Mouse (Mus musculus): Measurements from ENCODE around the gene Eef1g.

Eef1g gene

GRCm38 (mm10) chr19:8988346-8989065 lies 21.7 kb downstream of the Eef1g start:
- Histone ChIP-seq H3K27me3 (ENCODE audit: control insufficient read depth, insufficient read depth, low read length, poor library complexity, severe bottlenecking) (no peaks in the 10 kb centered on the region), H3K36me3 (ENCODE audit: control insufficient read depth, insufficient read depth, low read length, poor library complexity, severe bottlenecking) (no peaks in the 10 kb centered on the region)
- no peak for DNase-seq (ENCODE audit: low read depth, low spot score)

GRCm38 (mm10) chr19:8989066-8989566 lies 22.3 kb downstream of the Eef1g start, which contains the start of gene Ahnak:
Gene Ahnak, plus strand, starts transcription at chr19:8989284.
- DNase-seq (ENCODE audit: low read depth, low spot score): peak; percentile 68
- Histone ChIP-seq H3K36me3 (ENCODE audit: control insufficient read depth, insufficient read depth, low read length, poor library complexity, severe bottlenecking) (no peaks in the 10 kb centered on the region), H3K27me3 (ENCODE audit: control insufficient read depth, insufficient read depth, low read length, poor library complexity, severe bottlenecking) (no peaks in the 10 kb centered on the region)

DNA sequence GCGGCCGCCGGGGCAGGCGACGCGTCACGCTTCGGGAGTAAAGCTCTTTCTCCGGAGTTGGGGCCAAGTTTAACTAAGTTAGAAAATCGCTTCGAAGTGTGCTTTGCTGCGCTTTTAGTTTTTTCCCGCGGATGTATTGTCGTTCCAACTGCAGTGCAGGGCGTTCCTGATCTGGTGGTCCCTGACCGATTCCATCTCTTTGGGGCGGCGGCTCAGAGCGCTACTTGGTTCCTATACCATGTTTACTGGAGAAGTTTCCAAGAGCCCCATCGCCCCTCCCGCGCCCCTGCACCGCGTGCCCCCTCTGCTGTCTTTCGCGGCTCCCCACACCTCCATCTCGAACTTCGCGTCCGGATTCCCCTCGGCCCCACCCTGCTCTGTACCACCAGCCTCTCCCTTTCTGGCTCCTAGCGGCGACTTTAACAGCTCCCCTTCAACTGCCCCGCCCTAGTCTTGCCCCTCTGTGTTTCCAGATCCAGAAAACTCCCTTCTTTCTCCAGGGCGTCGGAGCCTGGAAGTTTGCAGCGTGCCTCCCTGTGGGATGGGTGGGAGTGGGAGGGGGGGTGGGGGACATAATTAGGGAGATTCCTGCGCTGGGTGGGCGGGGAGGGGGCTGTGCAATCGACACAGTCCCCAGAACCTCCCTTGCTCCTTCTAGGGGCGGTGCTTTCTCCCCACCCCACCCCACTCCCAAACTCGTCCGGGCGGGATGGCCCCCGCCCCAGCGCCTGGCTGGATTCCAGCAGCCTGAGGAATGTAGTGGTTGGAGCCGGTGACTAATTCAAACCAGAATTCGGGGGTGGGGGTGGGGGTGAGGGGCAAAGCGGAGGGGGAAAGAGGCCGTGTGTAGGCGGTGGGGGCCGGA lies 23.0 kb downstream of the Eef1g start:
- DNase-seq (ENCODE audit: low read depth, low spot score): peak; percentile 69
- no peaks in the 10 kb centered on the region for H3K27me3 ChIP-seq (ENCODE audit: control insufficient read depth, insufficient read depth, low read length, poor library complexity, severe bottlenecking)

GRCm38 (mm10) chr19:8990432-8991102 lies 23.7 kb downstream of the Eef1g start:
- Histone ChIP-seq H3K36me3 (ENCODE audit: control insufficient read depth, insufficient read depth, low read length, poor library complexity, severe bottlenecking) (no peaks in the 10 kb centered on the region), H3K27me3 (ENCODE audit: control insufficient read depth, insufficient read depth, low read length, poor library complexity, severe bottlenecking) (no peaks in the 10 kb centered on the region)
- peak; percentile 52 for DNase-seq (ENCODE audit: low read depth, low spot score)

More for the DNA sequence above, 23.0 kb downstream of the Eef1g start:
- H3K36me3 ChIP-seq (ENCODE audit: control insufficient read depth, insufficient read depth, low read length, poor library complexity, severe bottlenecking): no peaks in the 10 kb centered on the region

DNA sequence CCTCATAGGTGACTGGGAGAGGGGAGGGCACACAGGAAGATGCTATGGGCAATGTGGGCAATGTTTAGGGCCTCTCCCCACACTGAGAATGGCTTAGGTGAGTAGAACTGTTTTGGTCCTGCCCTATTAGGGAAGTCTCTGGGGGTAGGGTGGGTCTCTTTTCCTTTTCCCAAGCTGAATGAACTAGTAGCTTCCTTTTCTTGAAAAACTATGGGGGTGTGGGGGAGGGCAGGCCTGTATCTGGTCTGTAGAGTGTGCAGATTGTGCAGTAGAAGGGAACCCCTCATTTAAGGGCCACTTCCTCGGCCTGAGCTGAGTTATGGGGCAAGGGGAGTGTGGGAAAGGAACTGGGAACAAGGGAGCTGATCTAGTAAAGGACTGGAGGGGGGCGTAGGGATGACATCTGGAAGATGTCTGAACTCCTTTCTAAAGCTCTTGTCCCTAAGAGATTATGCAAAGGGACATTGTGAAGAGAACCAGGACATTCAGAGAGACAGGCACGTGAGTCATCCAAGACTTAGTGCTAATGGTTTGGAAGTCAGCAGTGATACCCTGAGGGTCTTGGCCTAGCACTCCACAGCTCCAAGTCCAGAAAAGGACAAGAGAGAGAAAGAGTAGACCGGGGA lies 24.5 kb downstream of the Eef1g start:
- no peaks in the 10 kb centered on the region for H3K36me3 ChIP-seq (ENCODE audit: control insufficient read depth, insufficient read depth, low read length, poor library complexity, severe bottlenecking)
- H3K27me3 ChIP-seq (ENCODE audit: control insufficient read depth, insufficient read depth, low read length, poor library complexity, severe bottlenecking): no peaks in the 10 kb centered on the region
- no peak for DNase-seq (ENCODE audit: low read depth, low spot score)

DNA sequence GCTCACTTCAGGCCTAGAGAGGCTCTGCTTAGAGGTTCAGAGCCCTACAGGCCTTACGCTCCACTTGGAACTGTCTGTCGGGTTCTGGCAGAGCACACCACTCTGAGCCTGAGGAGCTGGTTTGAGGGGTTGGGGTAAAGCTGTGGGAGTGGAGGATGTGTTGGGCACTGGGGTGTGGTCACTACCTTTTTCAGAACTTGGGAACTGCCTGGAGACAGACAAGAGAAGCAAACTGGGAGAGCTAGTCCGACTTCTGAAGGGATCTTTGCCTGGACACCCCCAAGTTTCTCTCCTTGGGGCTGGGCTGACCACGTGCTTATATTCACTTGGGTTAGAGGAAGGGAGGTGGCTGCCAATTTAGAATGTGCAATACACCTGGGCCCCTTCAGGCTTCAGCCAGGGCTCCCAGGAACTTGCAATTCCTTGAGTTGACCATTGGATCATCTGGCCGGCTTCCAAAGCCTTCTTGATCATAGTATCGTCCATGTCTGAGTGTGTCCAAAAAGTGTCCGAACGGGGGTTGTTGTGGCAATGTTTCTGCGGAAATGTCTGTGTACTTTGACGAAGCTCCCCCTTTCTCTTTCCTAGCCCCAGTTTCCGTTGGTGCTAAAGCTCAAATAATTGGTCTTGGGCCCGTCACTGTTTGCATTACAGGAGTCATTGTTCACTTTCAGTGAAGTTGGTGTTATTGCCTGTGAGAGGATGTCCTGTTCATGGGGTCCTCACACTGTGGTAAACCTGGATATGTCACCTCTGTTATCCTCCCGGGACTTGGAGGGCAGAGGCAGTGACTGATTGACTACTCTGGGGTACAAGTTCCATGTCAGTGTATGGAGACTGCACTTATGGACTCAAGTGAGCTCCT lies 25.3 kb downstream of the Eef1g start:
- no peaks in the 10 kb centered on the region for H3K27me3 ChIP-seq (ENCODE audit: control insufficient read depth, insufficient read depth, low read length, poor library complexity, severe bottlenecking)
- H3K36me3 ChIP-seq (ENCODE audit: control insufficient read depth, insufficient read depth, low read length, poor library complexity, severe bottlenecking): no peaks in the 10 kb centered on the region
- DNase-seq (ENCODE audit: low read depth, low spot score): no peak

DNA sequence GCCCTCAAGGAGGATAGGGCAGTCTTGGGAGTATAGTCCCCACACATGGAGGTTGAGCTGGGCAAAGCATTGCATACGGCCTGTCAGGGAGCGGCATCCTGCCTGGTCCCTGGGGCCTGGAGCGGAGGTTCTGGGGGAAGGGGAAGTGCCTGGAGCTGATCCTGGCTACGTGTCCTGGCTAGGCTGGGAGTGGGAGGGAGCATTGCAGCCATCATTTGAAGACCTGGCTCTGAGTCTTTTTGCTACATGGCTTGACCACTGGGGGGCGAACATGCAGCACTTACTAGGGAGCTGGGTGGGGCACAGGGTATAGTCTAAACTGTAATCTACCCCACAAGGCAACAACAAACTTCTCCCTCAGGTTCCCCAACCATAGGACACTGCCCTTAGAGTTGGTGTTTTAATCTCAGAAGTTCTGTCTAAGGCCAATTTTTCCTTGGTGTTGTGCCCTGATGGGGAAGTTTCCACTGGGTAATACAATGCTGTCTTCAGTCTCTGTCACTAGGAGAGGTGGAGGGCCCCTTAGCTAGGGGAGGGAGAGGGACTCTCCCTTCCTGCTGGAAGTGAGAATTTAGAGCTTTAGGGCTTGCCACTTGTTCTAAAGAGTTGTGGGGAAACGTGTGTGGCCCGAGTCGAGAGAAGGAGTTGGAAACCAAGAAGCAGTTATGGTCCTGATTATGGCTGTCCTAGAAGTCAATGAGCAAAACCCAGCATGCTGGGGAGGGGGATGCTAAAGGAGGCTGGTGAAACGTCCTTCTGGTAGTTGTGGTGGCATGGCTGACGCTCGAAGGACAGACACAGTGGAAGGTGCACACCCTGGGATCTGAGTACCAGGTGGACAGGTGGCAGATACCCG lies 26.2 kb downstream of the Eef1g start:
- peak; percentile 86 for DNase-seq (ENCODE audit: low read depth, low spot score)
- Histone ChIP-seq H3K27me3 (ENCODE audit: control insufficient read depth, insufficient read depth, low read length, poor library complexity, severe bottlenecking) (no peaks in the 10 kb centered on the region), H3K36me3 (ENCODE audit: control insufficient read depth, insufficient read depth, low read length, poor library complexity, severe bottlenecking) (no peaks in the 10 kb centered on the region)

DNA sequence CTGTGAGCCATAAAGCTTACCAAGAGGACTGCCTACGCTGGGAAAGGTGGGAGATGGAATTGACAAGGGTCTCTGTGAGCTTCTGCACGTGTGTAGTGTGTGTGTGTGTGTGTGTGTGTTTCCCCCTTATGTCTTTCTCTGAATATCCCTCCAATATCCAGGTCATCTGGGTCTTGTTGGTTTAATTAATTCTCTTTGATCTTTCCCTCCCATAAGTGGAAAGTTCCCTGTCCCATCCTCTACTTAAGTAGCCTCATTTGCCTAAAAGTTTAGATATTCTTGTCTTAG lies 26.7 kb downstream of the Eef1g start:
- no peak for DNase-seq (ENCODE audit: low read depth, low spot score)
- no peaks in the 10 kb centered on the region for H3K36me3 ChIP-seq (ENCODE audit: control insufficient read depth, insufficient read depth, low read length, poor library complexity, severe bottlenecking)
- no peaks in the 10 kb centered on the region for H3K27me3 ChIP-seq (ENCODE audit: control insufficient read depth, insufficient read depth, low read length, poor library complexity, severe bottlenecking)

- Histone ChIP-seq H3K27me3 (ENCODE audit: control insufficient read depth, insufficient read depth, low read length, poor library complexity, severe bottlenecking) (no peaks in the 10 kb centered on the region), H3K36me3 (ENCODE audit: control insufficient read depth, insufficient read depth, low read length, poor library complexity, severe bottlenecking) (no peaks in the 10 kb centered on the region)
- no peak for DNase-seq (ENCODE audit: low read depth, low spot score)
These were observed 28.2 kb downstream of the Eef1g start for GRCm38 (mm10) chr19:8994813-8995607.

GRCm38 (mm10) chr19:8996601-8997000 lies 29.8 kb downstream of the Eef1g start:
- Histone ChIP-seq H3K27me3 (ENCODE audit: control insufficient read depth, insufficient read depth, low read length, poor library complexity, severe bottlenecking) (no peaks in the 10 kb centered on the region), H3K36me3 (ENCODE audit: control insufficient read depth, insufficient read depth, low read length, poor library complexity, severe bottlenecking) (no peaks in the 10 kb centered on the region; the same call in 1 of the 2 replicates)
- DNase-seq (ENCODE audit: low read depth, low spot score): no peak

DNA sequence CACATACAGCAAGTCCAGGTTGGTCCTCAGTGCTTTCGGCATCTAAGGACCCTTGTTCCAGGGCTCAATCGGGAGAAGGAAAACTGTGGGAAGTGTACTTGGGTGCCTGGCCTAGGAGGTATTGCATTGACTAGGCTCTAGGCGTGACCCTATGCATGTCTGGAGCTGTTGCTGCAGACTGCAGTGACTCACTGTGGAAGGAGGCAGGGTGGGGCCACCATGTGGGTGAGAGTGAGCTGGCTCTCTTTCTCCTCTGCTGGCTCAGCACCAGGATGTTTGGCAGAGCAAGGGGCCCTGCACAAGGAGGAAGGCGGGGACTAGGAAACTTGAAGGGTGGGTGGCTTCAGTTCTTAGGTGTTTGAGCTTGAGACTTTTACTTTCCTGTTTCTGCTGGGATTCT lies 30.7 kb downstream of the Eef1g start:
- DNase-seq (ENCODE audit: low read depth, low spot score): peak; percentile 57
- Histone ChIP-seq H3K36me3 (ENCODE audit: control insufficient read depth, insufficient read depth, low read length, poor library complexity, severe bottlenecking) (no peaks in the 10 kb centered on the region; the same call in 1 of the 2 replicates), H3K27me3 (ENCODE audit: control insufficient read depth, insufficient read depth, low read length, poor library complexity, severe bottlenecking) (no peaks in the 10 kb centered on the region)

GRCm38 (mm10) chr19:8998546-8998945 lies 31.7 kb downstream of the Eef1g start:
- no peak for DNase-seq (ENCODE audit: low read depth, low spot score)
- Histone ChIP-seq H3K27me3 (ENCODE audit: control insufficient read depth, insufficient read depth, low read length, poor library complexity, severe bottlenecking) (no peaks in the 10 kb centered on the region), H3K36me3 (ENCODE audit: control insufficient read depth, insufficient read depth, low read length, poor library complexity, severe bottlenecking) (no peaks in the 10 kb centered on the region; the same call in 1 of the 2 replicates)
